Mouse (Mus musculus) liver, embryonic 12.5 days (tissue): ENCODE results near the gene Arfgap3. TPM values are rescaled to one million over a fixed set of nuclear protein-coding genes. Genes with fewer than 3 reads are reported as not detected.

ENCODE experiments used
- polyA plus RNA-seq: library from polyadenylated mRNA; unstranded; fragments of >200 nt; fragmentation: Nextera tagmentation; extraction: Ambion mirVana; gene quantifications from 2 replicates; pipeline ENCODE4 v1.2.1, GENCODE M21; 2016

Arfgap3 gene
- polyA plus RNA-seq, 1 experiment from 2014 or later, result 16.2 TPM

Other genes starting within 250 kb of the Arfgap3 start
- 36.5 and 42.3 TPM in 2 replicates for gene Rrp7a, start 227.4 kb downstream of the Arfgap3 start, polyA plus RNA-seq
- gene Poldip3, start 200.9 kb downstream of the Arfgap3 start, polyA plus RNA-seq, result 83.0 and 86.7 TPM in 2 replicates
- 151 and 172 TPM in 2 replicates for gene Cyb5r3, start 177.7 kb downstream of the Arfgap3 start, polyA plus RNA-seq
- 0.08 TPM in 2 replicates for gene A4galt, start 98.5 kb downstream of the Arfgap3 start, polyA plus RNA-seq
- gene Pacsin2, start 114.4 kb upstream of the Arfgap3 start, polyA plus RNA-seq, result 65.1 and 68.4 TPM in 2 replicates
- gene Ttll1, start 160.6 kb upstream of the Arfgap3 start, polyA plus RNA-seq, result 9.6 and 10.0 TPM in 2 replicates
- 2.2 and 2.7 TPM in 2 replicates for gene Bik, start 176.6 kb upstream of the Arfgap3 start, polyA plus RNA-seq
- 186 and 192 TPM in 2 replicates for gene Tspo, start 213.3 kb upstream of the Arfgap3 start, polyA plus RNA-seq
- 27.1 and 28.1 TPM in 2 replicates for gene Mcat, start 213.5 kb upstream of the Arfgap3 start, polyA plus RNA-seq
- 62.7 and 64.0 TPM in 2 replicates for gene Ttll12, start 244.9 kb upstream of the Arfgap3 start, polyA plus RNA-seq